Mouse (Mus musculus) neural tube, embryonic 13.5 days (tissue): ENCODE measurements around the gene Ifngr2. TPM values are rescaled to one million over a fixed set of nuclear protein-coding genes. Genes with fewer than 3 reads are reported as not detected.

Source experiments
- ATAC-seq: fragments of 200-750 bp; cut with Nextera tagmentation; 2 replicates; pipeline ENCODE4 v1.8.0; 2017; ENCODE audit warnings: low read depth, mild to moderate bottlenecking, moderate TSS enrichment, moderate library complexity
- H3K27ac ChIP-seq: fragments of 300-500 bp; sonication (generic); replicated peaks from 2 replicates; pipeline ENCODE4 v1.5.1; 2015; ENCODE audit warnings: moderate library complexity, mild to moderate bottlenecking, inconsistent platforms
- H3K27me3 ChIP-seq: fragments of 300-500 bp; sonication (generic); 2 replicates; pipeline ENCODE4 v1.6.1; 2015; ENCODE audit warnings: mild to moderate bottlenecking, inconsistent platforms
- H3K36me3 ChIP-seq: fragments of 300-500 bp; sonication (generic); 2 replicates; pipeline ENCODE4 v1.6.1; 2015; ENCODE audit warnings: mild to moderate bottlenecking, inconsistent platforms
- H3K4me1 ChIP-seq: fragments of 300-500 bp; sonication (generic); replicated peaks from 2 replicates; pipeline ENCODE4 v1.6.1; 2015; ENCODE audit warnings: inconsistent platforms
- H3K4me2 ChIP-seq: fragments of 300-500 bp; sonication (generic); 2 replicates; pipeline ENCODE4 v1.6.1; 2015; ENCODE audit warnings: inconsistent platforms, mild to moderate bottlenecking, moderate library complexity
- H3K4me3 ChIP-seq: fragments of 300-500 bp; sonication (generic); 2 replicates; pipeline ENCODE4 v1.5.1; 2015; ENCODE audit warnings: mild to moderate bottlenecking, inconsistent platforms
- H3K9ac ChIP-seq: fragments of 300-500 bp; sonication (generic); 2 replicates; pipeline ENCODE4 v1.6.1; 2015; ENCODE audit warnings: moderate library complexity, mild to moderate bottlenecking, inconsistent platforms
- H3K9me3 ChIP-seq: fragments of 300-500 bp; sonication (generic); 2 replicates; pipeline ENCODE4 v1.6.1; 2016; ENCODE audit warnings: inconsistent platforms
- WGBS: fragments of 180-500 bp; shearing (Covaris S2); methylation state at CpG from one replicate; pipeline ENCODE4 v1.1.7; 2015; 5-methylcytosine and 5-hydroxymethylcytosine counted together
- polyA plus RNA-seq: library from polyadenylated mRNA; unstranded; fragments of >200 nt; fragmentation: Nextera tagmentation; extraction: Ambion mirVana; gene quantifications from 2 replicates; pipeline ENCODE4 v1.2.1, GENCODE M21; 2015

The Ifngr2 gene
- polyA plus RNA-seq, 1 experiment from 2014 or later, result 75.3 TPM

- no peak for ATAC-seq
- no peak overlapping the region for H3K4me3 ChIP-seq
- H3K27ac ChIP-seq, result peak overlapping the region; percentile 46; the same call in 1 of the 2 replicates
Observed at GRCm38 (mm10) chr16:91575151-91575550, 28.3 kb downstream of the Ifngr2 start.

DNA sequence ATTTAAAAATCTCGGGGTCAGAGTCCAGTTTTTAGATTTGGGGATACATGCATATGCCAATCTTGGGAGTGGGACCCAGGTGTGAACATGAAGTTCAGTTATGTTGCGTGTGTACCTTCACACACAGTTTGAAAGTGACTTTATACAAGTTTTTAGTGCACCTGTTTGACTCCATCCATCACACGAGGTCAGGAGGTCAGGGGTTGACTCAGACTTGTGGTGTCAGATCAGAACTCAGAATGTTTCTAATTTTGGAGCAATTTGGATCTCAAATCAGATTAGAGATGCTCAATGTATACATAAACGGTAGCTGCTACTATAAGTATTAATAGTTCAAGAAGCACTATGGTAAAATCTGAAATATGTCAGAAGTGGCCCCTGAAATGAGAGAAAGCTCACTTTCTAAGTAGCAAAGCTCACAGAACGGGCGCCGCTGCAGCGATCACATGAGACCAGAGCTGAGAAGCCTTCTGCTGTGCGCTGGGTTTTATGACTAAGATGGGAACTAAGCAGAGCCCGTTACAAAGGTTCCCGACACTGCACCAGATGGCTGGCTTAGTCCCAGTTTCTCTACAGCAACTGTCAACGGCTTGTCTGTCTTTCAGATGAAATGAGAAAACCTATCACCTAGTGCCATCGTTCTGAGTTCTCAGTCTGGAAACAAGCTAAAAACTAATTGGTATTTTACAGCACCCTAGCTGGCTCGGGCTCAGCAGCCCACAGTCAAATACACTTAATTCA is 32.3 kb downstream of the Ifngr2 start:
- Histone ChIP-seq H3K9ac (no peak overlapping the region), H3K4me3 (no peak overlapping the region), H3K27ac (no peak overlapping the region), H3K27me3 (no peaks in the 10 kb centered on the region), H3K4me1 (0 out of 2 replicates have a peak, but pooled peaks cover 12% of the 10 kb centered on the region), H3K36me3 (peaks cover 35% of the 10 kb centered on the region), H3K9me3 (no peaks in the 10 kb centered on the region), H3K4me2 (no peak overlapping the region)
- 63% methylated on average over 14 of the region's 14 CpGs for WGBS
- no peak for ATAC-seq

More at GRCm38 (mm10) chr16:91575151-91575550, 28.3 kb downstream of the Ifngr2 start:
- 58% methylated on average over 13 of the region's 13 CpGs for WGBS
- Histone ChIP-seq H3K9me3 (no peaks in the 10 kb centered on the region), H3K4me1 (0 out of 2 replicates have a peak, but pooled peaks cover 12% of the 10 kb centered on the region), H3K4me2 (no peak overlapping the region), H3K36me3 (peaks cover 28% of the 10 kb centered on the region), H3K9ac (no peak overlapping the region), H3K27me3 (no peaks in the 10 kb centered on the region)

GRCm38 (mm10) chr16:91582307-91582706 is 35.4 kb downstream of the Ifngr2 start:
- ATAC-seq, result no peak
- Histone ChIP-seq H3K4me3 (no peak overlapping the region), H3K27ac (no peak overlapping the region), H3K4me1 (0 out of 2 replicates have a peak, but pooled peaks cover 7% of the 10 kb centered on the region), H3K36me3 (peaks cover 40% of the 10 kb centered on the region), H3K9ac (no peak overlapping the region), H3K9me3 (no peaks in the 10 kb centered on the region), H3K4me2 (no peak overlapping the region), H3K27me3 (no peaks in the 10 kb centered on the region)
- 76% methylated on average over 2 of the region's 2 CpGs for WGBS

- H3K27ac ChIP-seq, result no peak overlapping the region
- WGBS, result 86% methylated on average over 5 of the region's 5 CpGs
- H3K9me3 ChIP-seq, result no peaks in the 10 kb centered on the region
- H3K4me1 ChIP-seq, result no peaks in the 10 kb centered on the region
- ATAC-seq, result no peak
- H3K4me2 ChIP-seq, result no peak overlapping the region
- no peak overlapping the region for H3K4me3 ChIP-seq
- H3K36me3 ChIP-seq, result peaks cover 29% of the 10 kb centered on the region
- H3K27me3 ChIP-seq, result no peaks in the 10 kb centered on the region
- H3K9ac ChIP-seq, result no peak overlapping the region
Observed at GRCm38 (mm10) chr16:91585617-91586016, 38.7 kb downstream of the Ifngr2 start.

GRCm38 (mm10) chr16:91586244-91586643 is 39.4 kb downstream of the Ifngr2 start:
- no peak for ATAC-seq
- Histone ChIP-seq H3K4me3 (no peak overlapping the region), H3K9me3 (no peaks in the 10 kb centered on the region), H3K27ac (no peak overlapping the region), H3K4me2 (no peak overlapping the region), H3K27me3 (no peaks in the 10 kb centered on the region), H3K9ac (no peak overlapping the region), H3K4me1 (no peaks in the 10 kb centered on the region), H3K36me3 (peaks cover 25% of the 10 kb centered on the region)
- WGBS, result 92% methylated on average over 6 of the region's 6 CpGs

DNA sequence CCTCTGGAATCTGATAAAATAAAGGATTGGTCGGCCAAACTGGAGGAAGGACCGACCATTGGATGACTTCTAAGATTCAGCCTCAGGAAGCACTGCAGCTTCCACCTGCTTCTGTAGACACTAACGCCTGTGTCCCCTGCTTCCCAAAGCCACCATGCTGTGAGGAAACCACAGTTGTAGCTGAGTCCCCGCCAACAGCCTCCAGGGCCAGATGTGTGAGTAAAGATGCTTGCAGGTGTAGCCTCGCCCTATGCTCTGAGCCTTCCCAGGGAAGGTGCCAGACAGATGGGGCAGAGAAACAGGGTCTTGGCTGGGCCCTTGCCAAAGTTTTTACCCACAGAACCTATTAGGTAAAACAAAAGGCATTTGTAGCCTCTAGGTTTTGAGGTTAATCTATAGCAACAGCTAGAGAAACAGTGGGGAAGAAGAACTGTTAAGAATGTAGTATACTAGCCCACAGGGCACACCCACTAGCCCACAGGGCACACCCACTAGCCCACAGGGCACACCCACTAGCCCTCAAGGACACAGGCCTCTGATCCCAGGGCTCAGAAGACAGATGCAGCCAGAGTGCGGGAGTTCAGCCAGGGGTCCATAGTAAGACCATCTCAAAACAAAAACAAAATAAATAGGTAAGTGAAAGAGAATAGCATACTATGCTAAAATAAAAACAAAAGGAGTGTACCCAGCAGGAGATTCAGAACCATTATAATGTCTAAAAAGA is 41.0 kb downstream of the Ifngr2 start:
- no peak overlapping the region for H3K4me3 ChIP-seq
- no peak overlapping the region for H3K4me2 ChIP-seq
- no peaks in the 10 kb centered on the region for H3K9me3 ChIP-seq
- H3K4me1 ChIP-seq, result 0 out of 2 replicates have a peak, but pooled peaks cover 2% of the 10 kb centered on the region
- no peak overlapping the region for H3K27ac ChIP-seq
- 55% methylated on average over 6 of the region's 6 CpGs for WGBS
- peaks cover 22% of the 10 kb centered on the region for H3K36me3 ChIP-seq
- H3K27me3 ChIP-seq, result no peaks in the 10 kb centered on the region
- H3K9ac ChIP-seq, result no peak overlapping the region
- no peak for ATAC-seq

- no peak overlapping the region for H3K4me3 ChIP-seq
- WGBS, result 88% methylated on average over 3 of the region's 3 CpGs
- H3K9ac ChIP-seq, result no peak overlapping the region
- H3K9me3 ChIP-seq, result no peaks in the 10 kb centered on the region
- 0 out of 2 replicates have a peak, but pooled peaks cover 4% of the 10 kb centered on the region for H3K4me1 ChIP-seq
- ATAC-seq, result no peak
- no peak overlapping the region for H3K4me2 ChIP-seq
- no peak overlapping the region for H3K27ac ChIP-seq
- peaks cover 20% of the 10 kb centered on the region for H3K36me3 ChIP-seq
- H3K27me3 ChIP-seq, result no peaks in the 10 kb centered on the region
Observed at GRCm38 (mm10) chr16:91588703-91589102, 41.8 kb downstream of the Ifngr2 start.

DNA sequence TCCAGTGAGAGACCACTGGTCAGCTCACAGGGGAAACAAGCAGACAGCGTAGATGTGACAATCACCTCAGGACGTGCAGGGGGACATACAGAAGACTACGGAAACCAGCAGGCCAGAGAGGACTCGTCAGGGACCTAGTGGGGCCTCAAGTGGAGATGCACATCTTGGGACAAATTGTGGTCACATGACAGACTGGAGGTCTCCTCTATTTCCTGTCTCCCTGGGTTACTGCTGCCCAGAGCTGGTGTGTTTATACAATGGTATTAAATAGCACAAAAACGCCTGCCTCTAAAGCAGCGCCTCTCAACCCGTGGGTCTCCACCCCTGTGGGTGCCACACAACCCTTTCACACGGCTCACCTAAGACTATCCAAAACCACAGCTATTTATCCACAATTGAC is 45.3 kb downstream of the Ifngr2 start:
- Histone ChIP-seq H3K4me3 (no peak overlapping the region), H3K4me2 (no peak overlapping the region), H3K36me3 (peaks cover 3% of the 10 kb centered on the region; the same call in 1 of the 2 replicates), H3K27me3 (no peaks in the 10 kb centered on the region), H3K4me1 (peaks cover 22% of the 10 kb centered on the region), H3K27ac (no peak overlapping the region), H3K9me3 (no peaks in the 10 kb centered on the region), H3K9ac (no peak overlapping the region)
- 72% methylated on average over 8 of the region's 8 CpGs for WGBS
- ATAC-seq, result no peak

DNA sequence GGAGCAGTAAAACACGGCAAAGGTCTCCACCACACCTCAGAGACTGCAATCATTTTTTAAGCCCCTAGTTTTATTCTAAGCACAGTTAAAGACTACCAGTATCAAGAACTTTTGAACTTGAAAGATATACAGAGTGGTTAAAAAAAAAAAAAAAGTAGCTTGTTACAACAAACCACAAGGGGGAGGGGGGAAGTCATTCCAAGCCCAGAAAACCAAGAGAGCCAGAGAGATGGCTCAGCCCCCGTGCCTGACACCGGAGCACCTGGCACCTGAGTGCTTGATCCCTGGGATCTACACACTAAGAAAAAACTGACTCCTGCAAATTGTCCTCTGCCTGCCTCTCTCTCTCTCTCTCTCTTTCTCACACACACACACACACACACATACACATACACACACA is 46.4 kb downstream of the Ifngr2 start:
- Histone ChIP-seq H3K4me2 (no peak overlapping the region), H3K27ac (no peak overlapping the region), H3K36me3 (peaks cover 3% of the 10 kb centered on the region; the same call in 1 of the 2 replicates), H3K9ac (no peak overlapping the region), H3K9me3 (no peaks in the 10 kb centered on the region), H3K4me1 (peaks cover 22% of the 10 kb centered on the region), H3K27me3 (peaks cover 1% of the 10 kb centered on the region; the same call in 1 of the 2 replicates), H3K4me3 (no peak overlapping the region)
- 84% methylated on average over 3 of the region's 3 CpGs for WGBS
- no peak for ATAC-seq

GRCm38 (mm10) chr16:91595076-91595475 is 48.2 kb downstream of the Ifngr2 start:
- Histone ChIP-seq H3K36me3 (peaks cover 3% of the 10 kb centered on the region; the same call in 1 of the 2 replicates), H3K4me3 (no peak overlapping the region), H3K4me2 (no peak overlapping the region), H3K27me3 (peaks cover 10% of the 10 kb centered on the region), H3K9ac (peak overlapping the region; percentile 47; the same call in 1 of the 2 replicates), H3K9me3 (no peaks in the 10 kb centered on the region), H3K4me1 (peaks cover 22% of the 10 kb centered on the region), H3K27ac (no peak overlapping the region)
- WGBS, result 84% methylated on average over 6 of the region's 6 CpGs
- no peak for ATAC-seq

GRCm38 (mm10) chr16:91596397-91596778 is 49.5 kb downstream of the Ifngr2 start:
- Histone ChIP-seq H3K4me3 (peak overlapping the region; percentile 56), H3K9me3 (no peaks in the 10 kb centered on the region), H3K36me3 (peaks cover 3% of the 10 kb centered on the region; the same call in 1 of the 2 replicates), H3K4me1 (peaks cover 22% of the 10 kb centered on the region), H3K9ac (peak overlapping the region; percentile 83), H3K27me3 (peaks cover 10% of the 10 kb centered on the region), H3K4me2 (peak overlapping the region; percentile 88), H3K27ac (no peak overlapping the region)
- ATAC-seq, result no peak
- WGBS, result 19% methylated on average over 9 of the region's 9 CpGs
